Mouse (Mus musculus): ENCODE measurements around the gene Kcnh1.

Gene Kcnh1

GRCm38 (mm10) chr1:192315392-192316070 is 125.0 kb downstream of the Kcnh1 start:
- in situ Hi-C loops (cut with MseI, MboI), result no loop called here

- in situ Hi-C loops (cut with MseI, MboI), result no loop called here
These were observed 133.6 kb downstream of the Kcnh1 start for GRCm38 (mm10) chr1:192324223-192324622.

- in situ Hi-C loops (cut with MseI, MboI), result no loop called here
These were observed 136.5 kb downstream of the Kcnh1 start for GRCm38 (mm10) chr1:192327052-192327451.

GRCm38 (mm10) chr1:192331207-192331606 is 140.6 kb downstream of the Kcnh1 start:
- in situ Hi-C loops (cut with MseI, MboI), result no loop called here

- in situ Hi-C loops (cut with MseI, MboI), result no loop called here
These were observed 145.5 kb downstream of the Kcnh1 start for GRCm38 (mm10) chr1:192336029-192336428.

DNA sequence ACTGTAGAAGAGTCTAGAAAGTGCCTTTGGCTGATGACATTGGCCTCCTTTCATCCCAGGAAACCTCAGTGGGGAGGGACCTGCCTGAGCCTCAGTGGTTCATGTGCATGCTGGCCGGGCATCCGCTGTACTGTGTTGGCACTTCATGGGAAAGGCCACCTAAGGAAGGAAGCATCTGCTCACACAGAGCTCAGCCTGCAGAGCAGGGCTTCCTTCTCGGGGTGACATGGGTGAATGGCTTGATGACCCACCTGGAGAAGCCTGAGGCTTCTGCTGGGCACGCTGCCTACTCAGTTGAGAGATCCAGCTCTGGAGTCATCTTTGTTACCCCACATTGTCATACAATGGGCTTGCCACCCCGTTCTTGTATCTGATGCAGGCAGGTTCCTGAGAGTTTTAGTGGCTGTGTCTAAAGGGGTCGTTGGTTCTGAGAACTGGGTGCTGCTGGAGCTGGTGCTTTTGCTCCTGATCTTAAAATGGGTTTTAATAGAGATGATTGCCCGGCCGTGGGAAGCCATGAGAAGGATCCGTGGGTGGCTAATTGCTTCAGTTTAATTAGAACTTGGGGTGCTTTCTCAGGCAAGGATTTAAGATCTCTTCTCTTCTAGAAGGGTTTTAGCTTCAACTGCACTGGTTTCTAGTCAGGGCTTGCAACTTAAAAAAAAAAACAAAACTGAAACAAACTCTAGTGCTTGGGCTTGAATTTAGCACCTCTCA is 148.9 kb downstream of the Kcnh1 start:
- in situ Hi-C loops (cut with MseI, MboI), result no loop called here

- in situ Hi-C loops (cut with MseI, MboI), result no loop called here
These were observed 151.2 kb downstream of the Kcnh1 start for GRCm38 (mm10) chr1:192341774-192342173.

DNA sequence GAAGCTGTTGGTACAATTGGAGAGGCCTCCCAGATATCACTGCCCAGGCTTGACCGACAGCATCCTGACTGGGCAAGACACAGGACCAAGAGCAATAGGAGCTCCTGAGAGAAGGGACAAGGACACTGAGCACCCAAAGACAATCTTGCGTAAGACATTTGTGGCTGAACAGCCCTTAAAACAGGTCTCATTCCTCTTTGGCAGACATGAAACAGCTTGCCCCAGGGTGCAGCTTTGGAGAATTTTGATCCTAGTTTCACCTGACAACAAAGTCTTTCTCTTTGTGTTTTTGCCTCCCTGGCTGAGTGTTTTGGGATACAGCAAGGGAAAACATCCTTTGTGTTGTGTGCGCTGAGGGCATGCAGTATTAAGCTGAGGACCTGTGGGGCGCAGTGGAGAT is 153.4 kb downstream of the Kcnh1 start:
- in situ Hi-C loops (cut with MseI, MboI), result no loop called here

DNA sequence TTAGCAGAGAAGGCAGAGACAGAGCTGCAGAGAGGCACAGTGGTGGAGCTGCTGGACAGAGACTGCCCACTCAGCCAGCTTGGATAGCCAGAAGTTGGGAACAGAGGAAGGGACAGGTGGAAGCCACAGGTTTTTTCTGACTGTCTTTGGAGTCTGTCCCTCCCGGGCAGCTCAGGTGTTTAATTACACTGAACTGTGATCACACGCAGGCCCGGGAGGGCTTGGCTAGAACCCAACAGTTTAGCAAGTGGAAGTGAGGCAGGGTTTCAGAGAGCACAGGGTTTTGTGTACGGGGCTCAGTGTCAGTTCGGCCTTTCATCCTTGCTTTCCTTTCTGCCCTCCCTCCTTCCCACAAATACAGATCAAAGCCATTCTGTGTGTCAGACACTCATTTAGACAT is 156.8 kb downstream of the Kcnh1 start:
- in situ Hi-C loops (cut with MseI, MboI), result no loop called here

- in situ Hi-C loops (cut with MseI, MboI), result no loop called here
These were observed 165.7 kb downstream of the Kcnh1 start for GRCm38 (mm10) chr1:192356231-192356630.

- in situ Hi-C loops (cut with MseI, MboI), result no loop called here
These were observed 168.6 kb downstream of the Kcnh1 start for GRCm38 (mm10) chr1:192359212-192359611.

DNA sequence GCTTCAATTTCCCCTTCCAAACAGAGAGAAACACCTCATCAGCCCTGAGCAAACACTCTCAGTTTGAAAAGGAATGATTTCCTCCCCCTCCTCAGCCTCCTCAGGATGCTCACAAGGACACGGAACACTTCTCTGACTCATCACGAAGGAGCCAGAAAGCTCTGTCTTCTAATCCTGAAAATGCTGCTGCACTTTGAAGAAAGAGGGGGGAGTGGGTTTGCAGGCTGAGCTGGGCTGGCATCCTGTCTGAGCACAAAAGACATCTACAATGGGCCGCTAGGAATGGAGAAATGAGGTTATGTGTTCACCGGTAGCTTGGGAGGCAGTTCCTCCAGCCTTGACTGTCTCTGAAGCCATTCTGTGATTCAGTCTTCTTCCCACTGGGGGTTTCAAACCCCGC is 177.8 kb downstream of the Kcnh1 start:
- in situ Hi-C loops (cut with MseI, MboI), result no loop called here

DNA sequence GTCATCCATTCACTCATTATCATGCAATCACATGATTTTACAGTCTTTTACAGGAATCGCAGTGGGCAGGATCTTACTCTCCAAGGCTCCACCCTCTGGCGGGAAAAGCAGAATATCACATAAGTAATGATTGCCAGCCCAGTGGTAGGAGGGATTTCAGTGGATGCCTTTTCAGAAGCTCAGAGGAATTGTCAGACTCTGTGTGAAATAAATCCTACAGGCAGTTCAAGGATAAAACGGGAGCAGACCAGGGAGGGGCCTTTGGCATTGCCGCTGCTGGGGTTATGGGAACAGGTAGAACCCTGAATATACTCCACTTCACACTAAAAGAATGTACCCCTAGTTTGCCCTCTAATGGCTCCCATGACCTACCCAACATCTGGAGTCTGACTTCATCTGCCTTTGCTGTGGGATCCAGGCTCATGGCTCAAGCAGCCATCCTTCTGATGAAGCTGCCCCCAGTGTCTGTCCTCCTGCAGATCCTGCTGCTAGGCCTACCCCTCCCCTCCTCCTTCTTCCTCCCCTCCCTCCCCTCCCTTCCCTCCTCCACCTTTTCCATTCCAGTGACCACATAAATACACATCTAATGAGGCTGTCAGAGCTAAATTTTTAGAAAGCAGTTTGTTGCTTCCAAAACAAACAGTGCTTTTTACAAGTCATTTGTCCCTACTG is 181.5 kb downstream of the Kcnh1 start:
- in situ Hi-C loops (cut with MseI, MboI), result no loop called here

DNA sequence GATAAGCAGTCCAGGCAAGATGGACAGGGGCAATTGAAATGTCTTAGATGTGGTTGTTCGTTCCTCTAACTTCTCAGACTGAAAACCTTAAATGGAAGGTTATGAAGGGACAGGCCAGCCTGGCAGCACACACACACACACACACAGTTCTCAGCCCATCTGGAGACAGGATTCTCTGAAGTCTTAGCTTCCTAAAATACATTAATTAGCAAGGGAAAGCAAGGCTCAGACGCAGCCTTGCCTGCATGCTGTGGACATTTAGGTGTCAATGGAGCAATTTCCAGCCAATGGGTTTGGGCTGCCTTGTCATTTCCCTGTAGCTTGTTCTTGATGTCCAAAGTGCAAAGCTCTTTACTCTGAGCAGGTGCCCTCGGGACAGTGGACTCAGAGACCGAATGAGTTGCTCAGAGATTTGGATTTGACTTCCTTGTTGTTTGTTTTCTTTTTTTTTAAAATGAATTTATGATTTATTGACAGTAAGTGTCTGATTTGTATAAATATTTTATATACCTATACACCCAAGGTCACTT is 188.0 kb downstream of the Kcnh1 start:
- in situ Hi-C loops (cut with MseI, MboI), result no loop called here

GRCm38 (mm10) chr1:192380596-192381041 is 190.0 kb downstream of the Kcnh1 start:
- in situ Hi-C loops (cut with MseI, MboI), result no loop called here

DNA sequence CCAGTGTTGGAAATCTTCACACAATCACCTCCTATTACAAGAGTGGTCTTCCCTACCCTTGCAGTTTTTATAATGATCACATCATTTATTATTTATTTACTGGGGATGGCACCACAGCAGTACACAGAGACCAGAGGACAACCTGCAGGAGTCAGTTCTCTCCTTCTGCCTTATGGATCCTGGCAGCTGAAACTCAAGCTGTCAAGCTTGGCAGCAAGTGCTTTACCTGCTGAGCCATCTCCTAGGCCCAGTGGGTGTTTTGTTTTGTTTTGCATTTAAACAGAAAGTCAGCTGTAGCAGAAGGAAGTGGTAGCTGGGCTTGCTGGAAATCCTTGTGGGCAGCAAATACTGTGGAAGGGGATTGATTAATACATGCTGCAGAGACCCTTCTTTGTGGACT is 197.1 kb downstream of the Kcnh1 start:
- in situ Hi-C loops (cut with MseI, MboI), result no loop called here

GRCm38 (mm10) chr1:192391041-192391440 is 200.5 kb downstream of the Kcnh1 start:
- in situ Hi-C loops (cut with MseI, MboI), result no loop called here

GRCm38 (mm10) chr1:192392232-192392631 is 201.7 kb downstream of the Kcnh1 start:
- in situ Hi-C loops (cut with MseI, MboI), result no loop called here

- in situ Hi-C loops (cut with MseI, MboI), result no loop called here
These were observed 209.3 kb downstream of the Kcnh1 start for GRCm38 (mm10) chr1:192399667-192400490.

- in situ Hi-C loops (cut with MseI, MboI), result no loop called here
These were observed 210.4 kb downstream of the Kcnh1 start for GRCm38 (mm10) chr1:192400991-192401390.

DNA sequence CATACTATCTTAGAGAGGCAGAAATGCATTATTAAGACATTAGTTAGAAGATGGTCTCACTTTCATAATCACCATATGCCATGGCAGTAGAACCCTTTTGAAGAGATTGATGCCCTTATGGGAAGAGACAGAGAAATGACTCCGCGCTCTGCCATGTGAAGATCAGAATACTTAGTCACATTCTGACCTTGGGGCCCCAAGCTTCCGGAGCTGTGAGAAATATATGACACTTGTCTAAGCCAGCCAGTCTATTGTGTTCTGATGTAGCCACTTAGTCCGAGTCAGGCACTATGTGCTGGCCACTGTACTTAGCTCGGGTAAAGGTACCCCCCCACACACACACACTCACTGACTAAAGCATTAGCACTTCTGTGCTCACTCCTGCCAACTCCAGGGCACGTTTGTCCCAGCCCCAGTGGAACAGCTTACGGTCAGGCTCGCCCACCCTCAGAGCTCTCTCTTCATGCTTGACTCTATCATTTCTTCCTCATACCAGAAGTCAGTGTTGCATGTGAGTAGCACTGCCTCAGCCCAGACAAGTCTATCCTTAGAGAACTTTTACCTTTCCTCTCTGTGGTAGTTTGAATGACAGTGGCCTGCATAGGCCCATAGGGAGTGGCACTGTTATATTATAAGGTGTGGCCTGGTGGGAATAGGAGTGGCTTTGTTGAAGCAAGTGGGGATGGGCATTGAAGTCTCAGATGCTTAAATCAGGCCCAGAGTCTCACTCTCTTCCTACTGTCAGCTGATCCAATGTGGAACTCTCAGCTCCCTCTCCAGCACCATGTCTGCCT is 212.5 kb downstream of the Kcnh1 start:
- in situ Hi-C loops (cut with MseI, MboI), result no loop called here
